ENCODE assay signal across 18 mouse cellular contexts in genomic region chr2:148386476-148386875, GRCm38 (mm10). TPM values are rescaled to one million over a fixed set of nuclear protein-coding genes. Genes with fewer than 3 reads are reported as not detected.
"Had no signal": no experiment of that assay in that cellular context is flagged by ENCODE, and none has a peak within 500 bp of the region (broad histone marks: within the 10 kb centered on the region; RNA-seq: fewer than 3 reads in every experiment).

No protein-coding gene starts in this region.

- ATAC-seq: liver, postnatal 0 days; lung, postnatal 0 days had no signal

- H3K4me2 ChIP-seq: lung, embryonic 15.5 days; midbrain, embryonic 12.5 days; neural tube, embryonic 12.5 days; stomach, embryonic 15.5 days had no signal

- H3K9ac ChIP-seq: liver, postnatal 0 days; lung, embryonic 15.5 days; midbrain, embryonic 12.5 days; neural tube, embryonic 12.5 days; stomach, embryonic 15.5 days had no signal

- H3K4me3 ChIP-seq: lung, embryonic 15.5 days; megakaryocyte, embryonic 14.5 days; midbrain, embryonic 12.5 days; neural tube, embryonic 12.5 days; stomach, embryonic 15.5 days had no signal

- H3K36me3 ChIP-seq: lung, embryonic 15.5 days; midbrain, embryonic 12.5 days; neural tube, embryonic 12.5 days; stomach, embryonic 15.5 days had no signal

- H3K9me3 ChIP-seq: lung, embryonic 15.5 days; midbrain, embryonic 12.5 days; neural tube, embryonic 12.5 days; stomach, embryonic 15.5 days had no signal

- H3K4me1 ChIP-seq: lung, embryonic 15.5 days; midbrain, embryonic 12.5 days; neural tube, embryonic 12.5 days; stomach, embryonic 15.5 days had no signal

- H3K27ac ChIP-seq: lung, embryonic 15.5 days; macrophage; midbrain, embryonic 12.5 days; neural tube, embryonic 12.5 days; stomach, embryonic 15.5 days; stomach, postnatal 0 days had no signal

- DNase-seq: liver, postnatal 0 days; lung, adult 2 months; lung, postnatal 14 days; lung, postnatal 36 days; midbrain, embryonic 14.5 days; right cerebral cortex, postnatal 14 days; thymus, adult 2 months; thymus, postnatal 25 days; thymus, postnatal 4 days had no signal

- H3K27me3 ChIP-seq: lung, embryonic 15.5 days; midbrain, embryonic 12.5 days; neural tube, embryonic 12.5 days; stomach, embryonic 15.5 days had no signal

RNA-seq across cellular contexts. Expression of gene Sstr4, which starts 8.7 kb away (rescaled TPM):
- polyA plus RNA-seq: liver, postnatal 0 days; macrophage; testis, adult 2 months had no signal
